Mouse (Mus musculus) cortical plate, adult 2 months (tissue): Measurements from ENCODE around the gene Myl4.

Source experiments
- CTCF ChIP-seq: fragments of 200-500 bp; IDR thresholded peaks from 2 replicates; pipeline ENCODE4 v1.5.1; 2011; ENCODE audit warnings: mild to moderate bottlenecking, control low read depth, low read length; ENCODE audit not compliant: insufficient read depth; ENCODE audit errors: extremely low read depth
- POLR2A ChIP-seq: fragments of 200-500 bp; IDR thresholded peaks from 2 replicates; pipeline ENCODE4 v1.6.1; 2011; ENCODE audit warnings: mild to moderate bottlenecking, low read length, control low read depth; ENCODE audit not compliant: insufficient read depth; ENCODE audit errors: extremely low read depth

GRCm38 (mm10) chr11:104607491-104608245 lies 57.2 kb downstream of the Myl4 start, which contains the start of gene Itgb3:
- no peak for TF ChIP-seq CTCF
- TF ChIP-seq POLR2A, result no peak
